Mouse (Mus musculus): Measurements from ENCODE around the gene Sell.
"Not testable (repeated sequence)": the region's sequence is repeated elsewhere in the genome, so short reads cannot be mapped to it uniquely, and the experiment has no call there.

The Sell gene

DNA sequence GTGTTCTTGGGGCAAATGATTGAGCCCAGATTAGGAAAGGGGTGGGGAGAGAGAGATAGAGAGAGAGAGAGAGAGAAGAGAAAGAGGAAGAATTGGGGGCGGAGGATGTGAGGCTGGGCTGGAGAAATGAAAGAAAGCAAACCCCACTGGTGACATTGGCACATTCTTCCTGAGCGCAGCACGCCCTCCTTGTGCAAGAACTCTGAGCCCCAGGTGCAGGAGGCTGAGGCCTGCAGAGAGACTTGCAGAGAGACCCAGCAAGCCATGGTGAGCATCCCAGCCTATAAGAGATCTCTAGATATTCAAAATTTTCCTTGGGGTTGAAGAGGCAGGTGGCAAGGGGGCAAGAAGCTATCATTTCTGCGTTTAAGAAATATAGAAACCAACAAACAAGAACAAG lies at the start of gene Sell:
Gene Sell, plus strand, starts transcription at position 58 of the 400 bp plus-strand sequence.
- DNase-seq (ENCODE audit: extremely low read depth, insufficient read length, low spot score), result no peak

DNA sequence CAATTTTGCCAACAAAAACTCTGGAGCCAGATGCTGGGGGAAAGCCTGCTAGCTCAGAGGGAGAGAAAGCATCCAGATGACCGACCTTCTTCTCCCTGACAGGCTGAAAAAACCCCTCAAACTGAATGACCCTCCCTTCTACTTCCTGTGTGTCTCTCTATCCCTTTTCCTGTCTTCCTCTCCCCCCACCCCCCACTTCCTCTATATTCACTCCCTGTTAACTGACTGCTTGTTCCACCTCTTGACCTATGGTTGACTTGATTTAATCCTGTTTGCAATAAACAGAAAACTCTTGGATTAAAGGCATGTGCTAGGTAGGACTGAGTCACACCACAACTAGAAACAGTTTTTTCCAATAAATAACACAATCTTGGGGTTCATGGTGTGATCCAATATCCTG lies 47.2 kb upstream of the Sell start:
- DNase-seq (ENCODE audit: extremely low read depth, insufficient read length, low spot score), result no peak

GRCm38 (mm10) chr1:164018221-164018896 lies 43.4 kb upstream of the Sell start:
- DNase-seq (ENCODE audit: extremely low read depth, insufficient read length, low spot score), result no peak

DNA sequence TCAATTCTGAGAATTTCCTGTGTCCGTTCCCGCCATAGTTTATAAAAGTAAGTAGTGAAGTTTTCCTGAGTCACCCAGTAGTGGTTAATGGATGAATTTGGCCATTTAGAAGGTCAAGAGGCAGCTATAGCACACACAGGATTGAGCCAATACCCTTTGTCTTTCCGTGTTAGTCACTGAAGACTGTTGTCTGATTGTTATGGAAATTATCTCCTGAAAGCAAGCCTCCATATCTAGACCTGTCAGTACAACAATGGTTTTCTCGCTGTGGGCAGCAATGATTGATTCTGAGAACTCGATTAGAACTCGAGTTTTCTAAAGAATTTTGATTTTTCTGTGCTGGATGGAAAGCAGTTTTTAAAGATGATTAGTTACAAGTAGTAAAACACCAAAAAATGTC lies 42.0 kb upstream of the Sell start:
- DNase-seq (ENCODE audit: extremely low read depth, insufficient read length, low spot score), result no peak

GRCm38 (mm10) chr1:164020746-164021145 lies 41.0 kb upstream of the Sell start:
- DNase-seq (ENCODE audit: extremely low read depth, insufficient read length, low spot score), result not testable (repeated sequence)

DNA sequence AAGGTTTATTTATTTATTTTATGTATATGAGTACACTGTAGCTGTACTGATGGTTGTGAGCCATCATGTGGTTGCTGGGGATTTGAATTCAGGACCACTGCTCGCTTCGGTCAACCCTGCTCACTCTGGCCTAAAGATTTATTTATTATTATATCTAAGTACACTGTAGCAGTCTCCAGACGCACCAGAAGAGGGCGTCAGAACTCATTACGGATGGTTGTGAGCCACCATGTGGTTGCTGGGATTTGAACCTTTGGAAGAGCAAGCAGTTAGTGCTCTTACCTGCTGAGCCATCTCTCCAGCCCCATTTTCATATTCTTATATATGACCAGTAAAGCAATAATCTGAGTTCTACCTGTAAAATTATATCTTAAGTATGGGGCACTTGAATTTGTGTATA lies 39.7 kb upstream of the Sell start:
- DNase-seq (ENCODE audit: extremely low read depth, insufficient read length, low spot score), result not testable (repeated sequence)

DNA sequence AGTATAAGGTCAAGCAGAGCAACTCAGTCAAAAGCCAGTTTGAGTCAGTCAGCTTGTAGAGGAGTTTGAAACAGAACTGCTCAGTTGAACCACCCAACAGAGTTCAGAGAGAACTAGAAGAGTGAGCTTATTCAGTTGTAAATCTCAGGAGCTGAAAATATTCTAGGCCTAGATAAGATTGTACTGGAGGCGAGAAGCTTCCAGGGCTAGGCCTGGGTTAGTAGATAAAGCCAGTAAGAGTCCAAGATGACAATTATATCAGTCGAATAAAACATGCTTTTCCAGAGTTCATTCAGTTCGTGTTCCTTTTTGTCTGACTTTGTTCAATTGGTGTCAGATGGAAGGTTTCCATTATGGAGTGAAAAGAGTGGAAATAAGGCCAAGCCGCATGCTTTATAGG lies 36.1 kb upstream of the Sell start:
- no peak for DNase-seq (ENCODE audit: extremely low read depth, insufficient read length, low spot score)

- DNase-seq (ENCODE audit: extremely low read depth, insufficient read length, low spot score), result no peak
Observed at GRCm38 (mm10) chr1:164027416-164027815, 34.4 kb upstream of the Sell start.

- DNase-seq (ENCODE audit: extremely low read depth, insufficient read length, low spot score), result no peak
Observed at GRCm38 (mm10) chr1:164040385-164041135, 21.2 kb upstream of the Sell start.

DNA sequence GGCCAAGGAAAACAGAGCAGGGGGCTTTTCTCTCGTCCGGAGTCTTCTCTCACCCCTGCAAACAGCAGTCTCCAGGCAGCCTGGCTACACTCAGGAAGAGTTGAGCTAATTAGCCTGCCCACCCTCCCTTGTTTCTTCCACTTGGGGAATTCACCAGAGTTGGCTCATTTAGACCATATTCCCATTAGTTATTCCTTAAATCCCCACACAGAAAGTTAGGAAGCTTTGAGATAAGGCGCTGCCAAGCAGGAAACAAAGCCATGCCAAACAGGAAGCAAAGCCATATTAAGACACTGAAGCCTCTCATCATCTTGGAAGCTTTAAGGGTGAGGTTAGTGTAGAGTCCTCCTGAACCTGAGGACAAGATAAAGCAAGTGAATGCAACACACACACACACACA lies 18.2 kb upstream of the Sell start:
- no peak for DNase-seq (ENCODE audit: extremely low read depth, insufficient read length, low spot score)

DNA sequence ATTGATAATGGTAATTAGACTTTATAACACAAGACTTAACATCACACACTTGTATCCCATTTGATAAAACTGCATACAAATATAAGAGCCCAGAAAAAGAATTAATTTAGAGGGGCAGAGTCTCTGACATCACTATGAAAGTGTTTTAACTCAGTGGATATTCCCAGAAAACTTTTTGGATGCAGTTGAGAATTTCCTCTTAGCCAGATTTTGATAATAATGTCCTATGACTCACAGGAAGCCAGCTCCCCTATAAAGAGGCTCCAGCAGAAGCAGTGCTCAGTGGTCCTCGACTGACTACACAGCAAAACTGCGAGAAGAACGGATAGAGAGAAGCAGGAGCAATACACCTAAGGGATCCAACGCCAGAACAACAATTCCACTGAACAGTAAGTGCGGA lies 13.8 kb upstream of the Sell start, which contains the start of gene Sele:
Gene Sele, plus strand, starts transcription at position 301 of the 400 bp plus-strand sequence.
- no peak for DNase-seq (ENCODE audit: extremely low read depth, insufficient read length, low spot score)

DNA sequence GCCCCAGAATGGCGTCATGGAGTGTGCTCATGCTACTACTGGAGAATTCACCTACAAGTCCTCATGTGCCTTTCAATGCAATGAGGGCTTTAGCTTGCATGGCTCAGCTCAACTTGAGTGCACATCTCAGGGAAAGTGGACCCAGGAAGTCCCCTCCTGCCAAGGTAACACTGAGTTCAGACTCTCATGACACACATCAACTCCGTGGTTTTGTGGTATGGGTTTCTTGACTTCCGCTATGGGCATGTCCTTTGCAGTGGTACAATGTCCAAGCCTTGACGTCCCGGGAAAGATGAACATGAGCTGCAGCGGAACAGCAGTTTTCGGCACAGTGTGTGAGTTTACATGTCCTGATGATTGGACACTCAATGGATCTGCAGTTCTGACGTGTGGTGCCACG lies 8.2 kb upstream of the Sell start:
- DNase-seq (ENCODE audit: extremely low read depth, insufficient read length, low spot score), result no peak

DNA sequence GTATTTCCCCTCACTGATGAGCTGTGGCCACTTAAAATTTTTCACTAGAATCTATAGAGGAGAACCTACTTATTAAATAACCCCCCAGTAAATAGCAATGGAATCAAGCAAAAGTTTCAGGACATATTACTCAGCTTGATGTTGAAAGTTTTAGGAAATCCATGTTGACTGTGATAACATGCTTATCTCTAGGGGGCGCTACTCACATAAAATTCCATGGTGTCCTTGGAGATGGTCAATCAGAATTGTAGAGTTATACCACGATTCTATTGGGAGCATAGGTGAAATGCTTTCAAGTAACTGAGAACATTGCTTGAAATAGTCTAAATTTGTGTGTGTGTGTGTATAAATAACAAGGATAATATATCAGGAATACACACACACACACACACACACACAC lies 7.0 kb upstream of the Sell start:
- DNase-seq (ENCODE audit: extremely low read depth, insufficient read length, low spot score), result no peak

GRCm38 (mm10) chr1:164060071-164060470 lies 1.7 kb upstream of the Sell start:
- no peak for DNase-seq (ENCODE audit: extremely low read depth, insufficient read length, low spot score)

DNA sequence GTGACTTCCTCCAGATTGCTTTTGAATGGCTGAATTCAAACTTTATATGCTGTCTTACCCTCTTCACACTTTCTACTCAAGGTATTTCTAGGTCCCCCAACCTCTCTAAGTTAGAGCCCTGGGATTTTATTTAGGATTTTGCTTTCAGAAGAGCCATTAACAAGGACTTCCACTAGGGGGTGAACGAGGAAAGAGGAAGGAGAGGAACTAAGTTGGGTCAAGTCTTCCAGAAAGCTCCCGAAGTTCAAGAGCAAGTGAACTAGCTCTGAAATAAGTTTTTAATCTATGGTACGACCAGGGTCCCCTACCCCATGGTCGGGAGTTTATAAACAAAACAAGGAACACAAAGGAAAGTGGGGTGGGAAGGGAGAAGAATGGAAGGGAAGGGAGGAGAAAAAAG lies 504 bp upstream of the Sell start:
- no peak for DNase-seq (ENCODE audit: extremely low read depth, insufficient read length, low spot score)

- no peak for DNase-seq (ENCODE audit: extremely low read depth, insufficient read length, low spot score)
Observed at GRCm38 (mm10) chr1:164062856-164063255, 1.1 kb downstream of the Sell start.

DNA sequence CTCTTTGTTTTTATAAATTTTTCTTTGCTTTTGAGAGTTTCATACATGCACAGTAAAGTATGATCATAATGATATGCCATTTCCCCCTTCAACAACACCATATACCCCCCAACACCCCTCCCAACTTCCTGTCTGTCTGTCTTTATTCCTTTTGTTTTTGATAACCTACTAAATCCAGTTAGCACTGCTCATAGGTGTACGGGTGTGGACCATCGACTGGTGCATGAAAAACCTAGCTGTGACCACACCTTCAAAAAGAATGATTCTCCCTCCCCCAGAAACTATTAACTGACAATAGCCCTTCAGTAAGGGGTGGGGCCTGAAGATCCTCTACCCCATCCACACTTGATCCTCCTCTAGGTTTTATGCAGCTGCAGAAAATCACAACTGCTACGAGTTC lies 2.0 kb downstream of the Sell start:
- no peak for DNase-seq (ENCODE audit: extremely low read depth, insufficient read length, low spot score)

DNA sequence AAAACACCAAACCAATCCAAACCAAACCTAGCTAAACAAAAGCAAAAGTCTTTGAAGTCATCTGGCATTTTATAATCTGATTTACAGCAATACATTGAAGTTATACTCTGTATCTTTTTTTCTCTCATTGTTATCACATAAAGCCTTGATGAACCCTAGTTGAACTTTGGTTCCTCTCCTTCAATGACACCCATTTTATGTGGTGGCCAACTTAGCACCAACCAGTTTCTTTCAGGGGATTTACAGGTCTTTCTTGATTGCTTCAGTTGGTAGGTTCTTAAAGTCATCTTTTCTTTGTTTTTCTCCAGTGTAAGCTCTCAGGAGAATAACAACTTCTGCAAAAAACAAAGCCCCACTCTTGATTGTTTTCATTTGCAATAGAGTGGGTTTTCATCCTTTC lies 7.5 kb downstream of the Sell start:
- DNase-seq (ENCODE audit: extremely low read depth, insufficient read length, low spot score), result no peak

DNA sequence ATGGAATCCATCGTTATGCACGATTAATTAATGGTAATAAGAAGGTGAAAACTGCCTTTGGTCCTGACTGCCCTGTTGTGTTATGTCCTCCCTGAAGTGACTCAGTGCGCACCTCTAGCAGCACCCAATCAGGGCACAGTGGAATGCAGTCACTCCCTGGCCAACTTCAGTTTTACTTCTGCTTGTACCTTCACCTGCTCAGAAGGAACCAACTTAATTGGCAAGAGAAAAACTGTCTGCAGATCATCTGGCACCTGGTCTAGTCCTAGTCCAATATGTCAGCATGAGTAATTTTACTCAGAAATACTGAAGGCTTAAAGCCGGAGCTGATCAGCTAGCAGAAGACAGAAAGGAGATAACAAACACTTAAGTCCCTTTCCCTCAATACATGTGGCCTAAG lies 8.7 kb downstream of the Sell start:
- no peak for DNase-seq (ENCODE audit: extremely low read depth, insufficient read length, low spot score)

- DNase-seq (ENCODE audit: extremely low read depth, insufficient read length, low spot score), result no peak
Observed at GRCm38 (mm10) chr1:164071111-164071510, 9.3 kb downstream of the Sell start.

- no peak for DNase-seq (ENCODE audit: extremely low read depth, insufficient read length, low spot score)
Observed at GRCm38 (mm10) chr1:164072001-164072400, 10.2 kb downstream of the Sell start.

GRCm38 (mm10) chr1:164073091-164073490 lies 11.3 kb downstream of the Sell start:
- DNase-seq (ENCODE audit: extremely low read depth, insufficient read length, low spot score), result no peak

Measured in 3134 (cell line).